Mouse (Mus musculus) testis, adult 2 months (tissue): ENCODE data around the gene Sctr.

Source experiments
- CTCF ChIP-seq: fragments of 200-500 bp; IDR thresholded peaks from 2 replicates; pipeline ENCODE4 v1.5.1; 2012; ENCODE audit warnings: low read depth, mild to moderate bottlenecking, inconsistent platforms, low read length, moderate library complexity; ENCODE audit not compliant: control insufficient read depth, insufficient read depth, insufficient replicate concordance
- POLR2A ChIP-seq: fragments of 200-500 bp; IDR thresholded peaks from 2 replicates; pipeline ENCODE4 v1.6.1; 2012; ENCODE audit warnings: low read depth, mild to moderate bottlenecking, inconsistent platforms, low read length, moderate library complexity; ENCODE audit not compliant: control insufficient read depth

DNA sequence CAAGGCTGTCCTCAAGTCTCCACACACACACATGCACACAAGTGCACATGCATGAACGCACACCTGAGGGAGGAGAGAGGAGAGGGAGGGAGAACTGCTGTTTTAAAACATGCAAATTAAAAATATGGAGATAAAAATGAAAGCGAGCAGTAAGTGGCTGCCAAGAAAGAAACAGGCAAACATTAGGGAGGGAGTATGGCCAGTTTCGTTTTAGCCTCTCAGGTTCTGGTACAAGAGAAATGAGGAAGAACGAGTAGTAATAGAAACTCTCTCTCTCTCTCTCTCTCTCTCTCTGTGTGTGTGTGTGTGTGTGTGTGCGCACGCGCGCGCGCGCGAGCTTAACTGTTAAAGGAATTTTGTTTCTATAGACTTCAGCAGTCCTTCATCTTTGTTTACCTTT lies 12.7 kb downstream of the Sctr start:
- TF ChIP-seq POLR2A (no peak), CTCF (no peak)
